Mouse (Mus musculus) liver, adult 2 months (tissue): ENCODE results near the gene Lpar5. TPM values are rescaled to one million over a fixed set of nuclear protein-coding genes. Genes with fewer than 3 reads are reported as not detected.

Experiments used
- DNase-seq: peaks from one replicate; pipeline ENCODE4 v3.0.0-alpha.2; 2011; ENCODE audit warnings: low read depth, low spot score; ENCODE audit errors: extremely low read depth
- H3K27ac ChIP-seq: fragments of 200-500 bp; replicated peaks from 2 replicates; pipeline ENCODE4 v1.5.1; 2012; ENCODE audit warnings: low read depth, mild to moderate bottlenecking, control low read depth, inconsistent platforms, low read length; ENCODE audit not compliant: insufficient read depth
- H3K27me3 ChIP-seq: fragments of 200-500 bp; 2 replicates; pipeline ENCODE4 v1.6.1; 2012; ENCODE audit warnings: mild to moderate bottlenecking, moderate library complexity, low read length, inconsistent platforms; ENCODE audit not compliant: control insufficient read depth, insufficient read depth
- H3K36me3 ChIP-seq: fragments of 200-500 bp; 2 replicates; pipeline ENCODE4 v1.6.1; 2012; ENCODE audit warnings: low read length, inconsistent platforms; ENCODE audit not compliant: control insufficient read depth, insufficient read depth
- H3K4me1 ChIP-seq: fragments of 200-500 bp; 2 replicates; pipeline ENCODE4 v1.6.1; 2011; ENCODE audit warnings: low read length; ENCODE audit not compliant: control insufficient read depth, insufficient read depth
- H3K4me3 ChIP-seq: fragments of 200-500 bp; 2 replicates; pipeline ENCODE4 v1.5.1; 2011; ENCODE audit warnings: low read depth, mild to moderate bottlenecking, control low read depth, low read length, moderate library complexity; ENCODE audit not compliant: insufficient read depth
- H3K79me2 ChIP-seq: fragments of 200-500 bp; 2 replicates; pipeline ENCODE4 v1.6.1; 2012; ENCODE audit warnings: inconsistent platforms, mild to moderate bottlenecking, low read length, moderate library complexity; ENCODE audit not compliant: control insufficient read depth, insufficient read depth
- H3K9ac ChIP-seq: fragments of 200-500 bp; 2 replicates; pipeline ENCODE4 v1.6.1; 2012; ENCODE audit warnings: low read depth, mild to moderate bottlenecking, control low read depth, inconsistent platforms, low read length
- CTCF ChIP-seq: fragments of 200-500 bp; IDR thresholded peaks from 2 replicates; pipeline ENCODE4 v1.5.1; 2011; ENCODE audit warnings: low read depth, low read length, control low read depth
- POLR2A ChIP-seq: fragments of 200-500 bp; IDR thresholded peaks from 2 replicates; pipeline ENCODE4 v1.6.1; 2011; ENCODE audit warnings: low read length, control low read depth; ENCODE audit not compliant: insufficient read depth; ENCODE audit errors: extremely low read depth
- WGBS: fragments of 180-500 bp; shearing (Covaris S2); methylation state at CpG from one replicate; pipeline ENCODE4 v1.1.7; 2018; 5-methylcytosine and 5-hydroxymethylcytosine counted together
- polyA plus RNA-seq: library from polyadenylated mRNA; depleted of rRNA; stranded (reverse); fragments of >200 nt; gene quantifications from 2 replicates; pipeline ENCODE4 v1.2.3, GENCODE M21; 2012
- total RNA-seq: library from RNA; depleted of rRNA; stranded (reverse); fragments of >200 nt; gene quantifications from 2 replicates; pipeline ENCODE4 v1.2.3, GENCODE M21; 2014

Lpar5 gene
- total and polyA plus RNA-seq, 2 experiments: 1.2 TPM; not detected in 1

- Histone ChIP-seq H3K4me3 (no peak overlapping the region), H3K36me3 (no peaks in the 10 kb centered on the region), H3K9ac (no peak overlapping the region), H3K27me3 (no peaks in the 10 kb centered on the region), H3K27ac (no peak overlapping the region), H3K79me2 (no peaks in the 10 kb centered on the region), H3K4me1 (no peaks in the 10 kb centered on the region)
- WGBS: 67% methylated on average over 8 of the region's 8 CpGs
- TF ChIP-seq CTCF: no peak
- TF ChIP-seq POLR2A: no peak
- no peak for DNase-seq
These were observed 6.1 kb downstream of the Lpar5 start for GRCm38 (mm10) chr6:125073825-125074224.

- H3K27me3 ChIP-seq: no peaks in the 10 kb centered on the region
- no peak for DNase-seq
- TF ChIP-seq POLR2A (no peak), CTCF (no peak)
- WGBS: 27% methylated on average over 25 of the region's 25 CpGs
- H3K4me1 ChIP-seq: peaks cover 17% of the 10 kb centered on the region
- peak overlapping the region; percentile 45 for H3K9ac ChIP-seq
- peak overlapping the region; percentile 48; the same call in 1 of the 2 replicates for H3K4me3 ChIP-seq
- H3K36me3 ChIP-seq: no peaks in the 10 kb centered on the region
- no peak overlapping the region for H3K27ac ChIP-seq
- no peaks in the 10 kb centered on the region for H3K79me2 ChIP-seq
These were observed 13.7 kb downstream of the Lpar5 start for GRCm38 (mm10) chr6:125081394-125081793.

GRCm38 (mm10) chr6:125081797-125082560, 14.3 kb downstream of the Lpar5 start:
- 19% methylated on average over 45 of the region's 45 CpGs for WGBS
- Histone ChIP-seq H3K79me2 (no peaks in the 10 kb centered on the region), H3K36me3 (no peaks in the 10 kb centered on the region), H3K4me1 (peaks cover 17% of the 10 kb centered on the region), H3K4me3 (peak overlapping the region; percentile 48; the same call in 1 of the 2 replicates), H3K9ac (peak overlapping the region; percentile 45), H3K27me3 (no peaks in the 10 kb centered on the region), H3K27ac (peak overlapping the region; percentile 58)
- DNase-seq: peak; percentile 84
- peak; percentile 87 for TF ChIP-seq CTCF
- 0 out of 2 replicates have a peak, but pooled peaks have one; percentile 26 for TF ChIP-seq POLR2A

GRCm38 (mm10) chr6:125082801-125083386, 15.2 kb downstream of the Lpar5 start:
- H3K36me3 ChIP-seq: no peaks in the 10 kb centered on the region
- H3K27me3 ChIP-seq: no peaks in the 10 kb centered on the region
- DNase-seq: peak; percentile 97
- H3K4me3 ChIP-seq: no peak overlapping the region
- H3K79me2 ChIP-seq: no peaks in the 10 kb centered on the region
- peaks cover 23% of the 10 kb centered on the region for H3K4me1 ChIP-seq
- H3K9ac ChIP-seq: no peak overlapping the region
- WGBS: 36% methylated on average over 7 of the region's 7 CpGs
- TF ChIP-seq POLR2A: no peak
- TF ChIP-seq CTCF: no peak
- peak overlapping the region; percentile 58 for H3K27ac ChIP-seq

- WGBS: 6% methylated on average over 4 of the region's 4 CpGs
- peaks cover 31% of the 10 kb centered on the region for H3K4me1 ChIP-seq
- peak; percentile 84 for DNase-seq
- peak overlapping the region; percentile 8; the same call in 1 of the 2 replicates for H3K9ac ChIP-seq
- H3K4me3 ChIP-seq: no peak overlapping the region
- H3K27me3 ChIP-seq: no peaks in the 10 kb centered on the region
- H3K27ac ChIP-seq: peak overlapping the region; percentile 40; the same call in 1 of the 2 replicates
- H3K79me2 ChIP-seq: no peaks in the 10 kb centered on the region
- H3K36me3 ChIP-seq: no peaks in the 10 kb centered on the region
- TF ChIP-seq POLR2A (no peak), CTCF (peak; percentile 34; the same call in 1 of the 2 replicates)
These were observed 16.7 kb downstream of the Lpar5 start for GRCm38 (mm10) chr6:125084424-125084823.

- peaks cover 23% of the 10 kb centered on the region for H3K4me1 ChIP-seq
- H3K27ac ChIP-seq: peak overlapping the region; percentile 96
- DNase-seq: no peak
- no peaks in the 10 kb centered on the region for H3K36me3 ChIP-seq
- TF ChIP-seq CTCF: no peak
- TF ChIP-seq POLR2A: no peak
- H3K9ac ChIP-seq: no peak overlapping the region; the same call in 1 of the 2 replicates
- no peak overlapping the region for H3K4me3 ChIP-seq
- WGBS: 85% methylated on average over 3 of the region's 3 CpGs
- no peaks in the 10 kb centered on the region for H3K27me3 ChIP-seq
- H3K79me2 ChIP-seq: no peaks in the 10 kb centered on the region
These were observed 20.2 kb downstream of the Lpar5 start for GRCm38 (mm10) chr6:125087937-125088336.
